Mouse (Mus musculus): ENCODE measurements at regions not wholly inside any gene's neighbourhood (a gene's known extent, or its start where the extent isn't known, plus 50 kb on each side); places are given as distances from the start of the nearest gene placed in this dataset.

GRCm38 (mm10) chr12:27054411-27054810, 288.0 kb downstream of the Sox11 start:
- no peak for TF ChIP-seq CEBPB (IDR thresholded peaks at IDR 0.05; ENCODE audit: low read depth)
- TF ChIP-seq MYOG (IDR thresholded peaks at IDR 0.05; ENCODE audit: control insufficient read depth, extremely low read depth, insufficient read length): no peak
- no peak for TF ChIP-seq MYOD1 (IDR thresholded peaks at IDR 0.05; ENCODE audit: control insufficient read depth, insufficient read length, low read depth)
- TF ChIP-seq MAX (IDR thresholded peaks at IDR 0.05): no peak
- TF ChIP-seq USF1 (IDR thresholded peaks at IDR 0.05; ENCODE audit: low read depth): no peak
- no peak for TF ChIP-seq CTCF (IDR thresholded peaks at IDR 0.05; ENCODE audit: control insufficient read depth, insufficient read depth, insufficient read length)
- TF ChIP-seq FOSL1 (IDR thresholded peaks at IDR 0.05; ENCODE audit: insufficient read depth, low read length, poor library complexity, severe bottlenecking): no peak
- H3K36me3 ChIP-seq (ENCODE audit: control insufficient read depth, insufficient read depth): no peaks in the 10 kb centered on the region
- H3K79me3 ChIP-seq (ENCODE audit: low read depth): no peaks in the 10 kb centered on the region
- H3K4me3 ChIP-seq (ENCODE audit: insufficient read depth, poor library complexity, severe bottlenecking): no peak overlapping the region
- H3ac ChIP-seq (ENCODE audit: control insufficient read depth, insufficient read length, low read depth): no peak overlapping the region
- no peaks in the 10 kb centered on the region for H3K79me2 ChIP-seq (ENCODE audit: control insufficient read depth, insufficient read depth)
- no peaks in the 10 kb centered on the region for H3K27me3 ChIP-seq (ENCODE audit: control insufficient read depth, insufficient read depth, insufficient read length)

- no peak overlapping the region for H3K4me3 ChIP-seq (ENCODE audit: insufficient read depth, poor library complexity, severe bottlenecking)
- TF ChIP-seq USF1 (IDR thresholded peaks at IDR 0.05; ENCODE audit: low read depth) (no peak), MYOG (IDR thresholded peaks at IDR 0.05; ENCODE audit: control insufficient read depth, extremely low read depth, insufficient read length) (no peak), CTCF (IDR thresholded peaks at IDR 0.05; ENCODE audit: control insufficient read depth, insufficient read depth, insufficient read length) (no peak), MAX (IDR thresholded peaks at IDR 0.05) (no peak), MYOD1 (IDR thresholded peaks at IDR 0.05; ENCODE audit: control insufficient read depth, insufficient read length, low read depth) (no peak), CEBPB (IDR thresholded peaks at IDR 0.05; ENCODE audit: low read depth) (no peak), FOSL1 (IDR thresholded peaks at IDR 0.05; ENCODE audit: insufficient read depth, low read length, poor library complexity, severe bottlenecking) (no peak)
- H3K27me3 ChIP-seq (ENCODE audit: control insufficient read depth, insufficient read depth, insufficient read length): no peaks in the 10 kb centered on the region
- H3K79me3 ChIP-seq (ENCODE audit: low read depth): no peaks in the 10 kb centered on the region
- no peaks in the 10 kb centered on the region for H3K36me3 ChIP-seq (ENCODE audit: control insufficient read depth, insufficient read depth)
- H3K79me2 ChIP-seq (ENCODE audit: control insufficient read depth, insufficient read depth): no peaks in the 10 kb centered on the region
- no peak overlapping the region for H3ac ChIP-seq (ENCODE audit: control insufficient read depth, insufficient read length, low read depth)
Observed at GRCm38 (mm10) chr12:27037922-27038321, 304.5 kb downstream of the Sox11 start.

GRCm38 (mm10) chr12:27019751-27020150, 322.6 kb downstream of the Sox11 start:
- H3K4me3 ChIP-seq (ENCODE audit: insufficient read depth, poor library complexity, severe bottlenecking): no peak overlapping the region

GRCm38 (mm10) chr12:27018366-27018765, 324.0 kb downstream of the Sox11 start:
- H3K79me2 ChIP-seq (ENCODE audit: control insufficient read depth, insufficient read depth): no peaks in the 10 kb centered on the region
- no peak for TF ChIP-seq FOSL1 (IDR thresholded peaks at IDR 0.05; ENCODE audit: insufficient read depth, low read length, poor library complexity, severe bottlenecking)
- TF ChIP-seq MYOG (IDR thresholded peaks at IDR 0.05; ENCODE audit: control insufficient read depth, extremely low read depth, insufficient read length): no peak
- no peak for TF ChIP-seq MYOD1 (IDR thresholded peaks at IDR 0.05; ENCODE audit: control insufficient read depth, insufficient read length, low read depth)
- no peak for TF ChIP-seq USF1 (IDR thresholded peaks at IDR 0.05; ENCODE audit: low read depth)
- no peak for TF ChIP-seq CTCF (IDR thresholded peaks at IDR 0.05; ENCODE audit: control insufficient read depth, insufficient read depth, insufficient read length)
- TF ChIP-seq CEBPB (IDR thresholded peaks at IDR 0.05; ENCODE audit: low read depth): no peak
- TF ChIP-seq MAX (IDR thresholded peaks at IDR 0.05): no peak

More at GRCm38 (mm10) chr12:27019751-27020150, 322.6 kb downstream of the Sox11 start:
- no peaks in the 10 kb centered on the region for H3K36me3 ChIP-seq (ENCODE audit: control insufficient read depth, insufficient read depth)
- no peak for TF ChIP-seq CTCF (IDR thresholded peaks at IDR 0.05; ENCODE audit: control insufficient read depth, insufficient read depth, insufficient read length)
- no peak for TF ChIP-seq MYOG (IDR thresholded peaks at IDR 0.05; ENCODE audit: control insufficient read depth, extremely low read depth, insufficient read length)
- no peak for TF ChIP-seq CEBPB (IDR thresholded peaks at IDR 0.05; ENCODE audit: low read depth)
- TF ChIP-seq MAX (IDR thresholded peaks at IDR 0.05): no peak
- no peak for TF ChIP-seq USF1 (IDR thresholded peaks at IDR 0.05; ENCODE audit: low read depth)
- no peak for TF ChIP-seq FOSL1 (IDR thresholded peaks at IDR 0.05; ENCODE audit: insufficient read depth, low read length, poor library complexity, severe bottlenecking)
- H3K79me2 ChIP-seq (ENCODE audit: control insufficient read depth, insufficient read depth): no peaks in the 10 kb centered on the region
- no peaks in the 10 kb centered on the region for H3K79me3 ChIP-seq (ENCODE audit: low read depth)
- H3K27me3 ChIP-seq (ENCODE audit: control insufficient read depth, insufficient read depth, insufficient read length): no peaks in the 10 kb centered on the region
- H3ac ChIP-seq (ENCODE audit: control insufficient read depth, insufficient read length, low read depth): no peak overlapping the region

GRCm38 (mm10) chr12:26999287-26999686, 343.1 kb downstream of the Sox11 start:
- Histone ChIP-seq H3K27me3 (ENCODE audit: control insufficient read depth, insufficient read depth, insufficient read length) (no peaks in the 10 kb centered on the region), H3K4me3 (ENCODE audit: insufficient read depth, poor library complexity, severe bottlenecking) (no peak overlapping the region), H3K36me3 (ENCODE audit: control insufficient read depth, insufficient read depth) (no peaks in the 10 kb centered on the region), H3K79me3 (ENCODE audit: low read depth) (no peaks in the 10 kb centered on the region), H3K79me2 (ENCODE audit: control insufficient read depth, insufficient read depth) (no peaks in the 10 kb centered on the region), H3ac (ENCODE audit: control insufficient read depth, insufficient read length, low read depth) (no peak overlapping the region)
- TF ChIP-seq CTCF (IDR thresholded peaks at IDR 0.05; ENCODE audit: control insufficient read depth, insufficient read depth, insufficient read length) (no peak), MYOG (IDR thresholded peaks at IDR 0.05; ENCODE audit: control insufficient read depth, extremely low read depth, insufficient read length) (no peak), USF1 (IDR thresholded peaks at IDR 0.05; ENCODE audit: low read depth) (no peak), CEBPB (IDR thresholded peaks at IDR 0.05; ENCODE audit: low read depth) (no peak), MAX (IDR thresholded peaks at IDR 0.05) (no peak), MYOD1 (IDR thresholded peaks at IDR 0.05; ENCODE audit: control insufficient read depth, insufficient read length, low read depth) (no peak), FOSL1 (IDR thresholded peaks at IDR 0.05; ENCODE audit: insufficient read depth, low read length, poor library complexity, severe bottlenecking) (no peak)

More at GRCm38 (mm10) chr12:27018366-27018765, 324.0 kb downstream of the Sox11 start:
- Histone ChIP-seq H3K27me3 (ENCODE audit: control insufficient read depth, insufficient read depth, insufficient read length) (no peaks in the 10 kb centered on the region), H3K79me3 (ENCODE audit: low read depth) (no peaks in the 10 kb centered on the region), H3K4me3 (ENCODE audit: insufficient read depth, poor library complexity, severe bottlenecking) (no peak overlapping the region), H3ac (ENCODE audit: control insufficient read depth, insufficient read length, low read depth) (no peak overlapping the region), H3K36me3 (ENCODE audit: control insufficient read depth, insufficient read depth) (no peaks in the 10 kb centered on the region)
